Mouse (Mus musculus) small intestine, adult 2 months (tissue): ENCODE data around the gene Glb1. TPM values are rescaled to one million over a fixed set of nuclear protein-coding genes. Genes with fewer than 3 reads are reported as not detected.

Source experiments
- H3K27ac ChIP-seq: fragments of 200-500 bp; 2 replicates; pipeline ENCODE4 v1.5.1; 2012; ENCODE audit warnings: low read depth, low read length, control low read depth, inconsistent platforms; ENCODE audit not compliant: insufficient read depth
- H3K27me3 ChIP-seq: fragments of 200-500 bp; 2 replicates; pipeline ENCODE4 v1.6.1; 2012; ENCODE audit warnings: mild to moderate bottlenecking, moderate library complexity, low read length, inconsistent platforms; ENCODE audit not compliant: control insufficient read depth, insufficient read depth
- H3K36me3 ChIP-seq: fragments of 200-500 bp; 2 replicates; pipeline ENCODE4 v1.6.1; 2012; ENCODE audit warnings: mild to moderate bottlenecking, low read length, control low read depth, inconsistent platforms; ENCODE audit not compliant: control insufficient read depth, insufficient read depth
- H3K4me1 ChIP-seq: fragments of 200-500 bp; 2 replicates; pipeline ENCODE4 v1.6.1; 2012; ENCODE audit warnings: low read length, inconsistent platforms, mixed read lengths; ENCODE audit not compliant: control insufficient read depth, insufficient read depth, insufficient read length
- H3K4me3 ChIP-seq: fragments of 200-500 bp; 2 replicates; pipeline ENCODE4 v1.5.1; 2012; ENCODE audit warnings: low read depth, mild to moderate bottlenecking, control low read depth, inconsistent platforms, low read length, moderate library complexity
- CTCF ChIP-seq: fragments of 200-500 bp; IDR thresholded peaks from 2 replicates; pipeline ENCODE4 v1.5.1; 2012; ENCODE audit warnings: low read depth, mild to moderate bottlenecking, control low read depth, inconsistent platforms, low read length, moderate library complexity, mixed read lengths; ENCODE audit not compliant: insufficient replicate concordance, insufficient read length; ENCODE audit errors: extremely low read depth
- POLR2A ChIP-seq: fragments of 200-500 bp; IDR thresholded peaks from 2 replicates; pipeline ENCODE4 v1.6.1; 2012; ENCODE audit warnings: low read depth, mild to moderate bottlenecking, control low read depth, inconsistent platforms, low read length, moderate library complexity
- WGBS: fragments of 180-500 bp; shearing (Covaris S2); methylation state at CpG from one replicate; pipeline ENCODE4 v1.1.7; 2018; 5-methylcytosine and 5-hydroxymethylcytosine counted together
- polyA plus RNA-seq: library from polyadenylated mRNA; depleted of rRNA; stranded (reverse); fragments of >200 nt; gene quantifications from 2 replicates; pipeline ENCODE4 v1.2.3, GENCODE M21; 2012

The Glb1 gene
- polyA plus RNA-seq, 1 experiment, result 25.4 TPM

DNA sequence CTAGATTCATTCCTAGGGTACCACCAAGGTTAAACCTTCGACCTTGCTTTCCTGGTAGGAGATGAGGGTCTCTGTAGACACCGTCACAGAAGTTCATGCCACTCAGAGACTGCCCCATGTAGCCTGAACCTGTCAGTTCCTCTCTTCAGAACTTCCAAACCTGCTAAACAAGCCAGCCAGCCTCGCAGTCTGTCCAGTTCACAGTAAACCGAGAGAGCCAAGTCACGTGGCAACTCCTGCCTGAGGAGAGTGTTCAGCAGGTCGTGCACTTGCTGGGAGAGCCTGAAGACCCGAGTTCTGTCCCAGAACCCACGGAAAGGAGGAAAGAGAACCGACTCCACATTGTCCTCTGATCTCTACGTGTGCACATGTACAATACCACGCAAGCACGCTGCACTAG is 13.0 kb downstream of the Glb1 start:
- no peaks in the 10 kb centered on the region for H3K27me3 ChIP-seq
- no peak for TF ChIP-seq POLR2A
- no peak for TF ChIP-seq CTCF
- H3K4me1 ChIP-seq, result peaks cover 7% of the 10 kb centered on the region; the same call in 1 of the 2 replicates
- peaks cover 14% of the 10 kb centered on the region for H3K36me3 ChIP-seq
- no peak overlapping the region for H3K4me3 ChIP-seq
- WGBS, result 83% methylated on average over 12 of the region's 12 CpGs
- H3K27ac ChIP-seq, result no peak overlapping the region

DNA sequence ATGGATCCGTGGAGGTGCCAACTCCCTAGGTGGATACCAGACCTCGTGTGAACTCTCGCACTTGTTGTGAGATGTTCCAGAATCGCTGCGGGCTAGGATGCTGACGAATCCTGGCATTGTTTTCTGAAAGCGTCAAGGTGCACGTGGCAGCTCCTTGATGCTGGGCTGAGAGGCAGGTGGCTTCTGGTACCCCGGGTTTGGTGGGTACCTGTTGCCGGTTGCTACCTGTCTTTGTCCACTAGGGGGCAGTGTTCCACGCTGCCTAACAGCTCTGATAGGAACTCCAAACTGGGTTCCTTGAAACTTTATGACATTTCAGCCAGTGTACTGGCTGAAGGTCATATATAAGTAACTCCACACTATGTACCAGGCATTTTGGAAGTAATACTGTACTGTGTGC is 14.8 kb downstream of the Glb1 start:
- Histone ChIP-seq H3K4me1 (peaks cover 7% of the 10 kb centered on the region; the same call in 1 of the 2 replicates), H3K27ac (no peak overlapping the region), H3K4me3 (no peak overlapping the region), H3K27me3 (no peaks in the 10 kb centered on the region), H3K36me3 (peaks cover 2% of the 10 kb centered on the region; the same call in 1 of the 2 replicates)
- WGBS, result 34% methylated on average over 11 of the region's 11 CpGs
- TF ChIP-seq CTCF (peak; percentile 77; the same call in 1 of the 2 replicates), POLR2A (no peak)

DNA sequence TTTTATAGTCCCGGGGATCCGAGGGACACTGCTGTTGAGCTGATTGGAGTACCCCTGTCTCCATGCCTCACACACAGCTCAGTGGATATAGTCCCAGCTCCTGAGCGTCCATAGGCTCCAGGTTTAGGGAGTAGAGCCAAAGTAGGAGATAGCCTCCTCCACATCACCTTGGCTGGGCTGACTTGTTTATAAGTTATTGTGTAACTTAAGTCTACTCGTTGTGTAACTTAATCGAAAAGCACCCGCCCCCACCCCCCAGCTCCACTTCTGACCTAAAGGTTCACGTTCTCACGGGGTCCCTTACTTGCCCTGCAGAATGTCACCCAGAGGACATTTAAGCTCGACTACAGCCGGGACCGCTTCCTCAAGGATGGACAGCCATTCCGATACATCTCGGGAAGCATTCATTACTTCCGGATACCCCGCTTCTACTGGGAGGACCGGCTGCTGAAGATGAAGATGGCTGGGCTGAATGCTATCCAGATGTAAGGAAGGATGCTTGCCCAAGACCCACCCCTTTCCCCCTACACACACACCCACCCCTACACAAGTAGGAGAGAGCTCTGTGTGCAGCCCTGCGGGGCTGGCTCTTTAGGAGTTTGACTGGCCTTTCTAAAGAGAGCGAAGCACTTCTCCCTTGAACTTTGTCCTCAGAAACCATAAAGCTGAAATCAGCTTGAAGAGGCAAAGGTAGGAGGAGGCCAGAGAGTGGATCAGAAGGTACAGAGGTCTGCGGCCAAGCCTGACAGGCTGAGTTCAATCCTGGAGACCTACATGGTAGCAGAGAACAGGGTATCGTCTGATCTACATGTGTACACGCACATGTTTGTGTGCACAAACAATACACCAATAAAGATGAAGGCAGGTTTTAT is 16.0 kb downstream of the Glb1 start:
- Histone ChIP-seq H3K36me3 (peaks cover 2% of the 10 kb centered on the region; the same call in 1 of the 2 replicates), H3K4me1 (peaks cover 7% of the 10 kb centered on the region; the same call in 1 of the 2 replicates), H3K27ac (peak overlapping the region; percentile 36; the same call in 1 of the 2 replicates), H3K27me3 (no peaks in the 10 kb centered on the region), H3K4me3 (peak overlapping the region; percentile 49)
- TF ChIP-seq POLR2A (peak; percentile 47; the same call in 1 of the 2 replicates), CTCF (no peak)
- 49% methylated on average over 21 of the region's 21 CpGs for WGBS

DNA sequence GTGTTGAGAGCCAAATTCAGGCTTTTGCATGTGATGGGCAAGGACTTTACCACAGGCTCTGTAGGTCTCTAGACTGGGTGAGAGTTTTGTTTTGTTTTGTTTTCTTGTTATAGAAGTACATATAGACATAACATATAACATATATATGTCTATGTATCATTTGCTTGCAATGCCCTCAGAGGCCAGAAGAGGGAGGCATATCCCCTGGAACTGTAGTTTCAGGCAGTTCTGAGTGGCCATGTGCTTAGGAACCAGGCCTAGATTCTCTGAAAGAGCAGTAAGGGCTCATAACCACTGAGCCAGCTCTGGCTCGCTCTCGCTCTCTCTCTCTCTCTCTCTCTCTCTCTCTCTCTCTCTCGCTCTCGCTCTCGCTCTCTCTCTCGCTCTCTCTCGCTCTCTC is 17.3 kb downstream of the Glb1 start:
- Histone ChIP-seq H3K36me3 (peaks cover 4% of the 10 kb centered on the region; the same call in 1 of the 2 replicates), H3K4me1 (peaks cover 7% of the 10 kb centered on the region; the same call in 1 of the 2 replicates), H3K4me3 (no peak overlapping the region), H3K27ac (no peak overlapping the region), H3K27me3 (no peaks in the 10 kb centered on the region)
- TF ChIP-seq POLR2A, result no peak
- TF ChIP-seq CTCF, result peak; percentile 43; the same call in 1 of the 2 replicates
- WGBS, result 68% methylated on average over 7 of the region's 7 CpGs

DNA sequence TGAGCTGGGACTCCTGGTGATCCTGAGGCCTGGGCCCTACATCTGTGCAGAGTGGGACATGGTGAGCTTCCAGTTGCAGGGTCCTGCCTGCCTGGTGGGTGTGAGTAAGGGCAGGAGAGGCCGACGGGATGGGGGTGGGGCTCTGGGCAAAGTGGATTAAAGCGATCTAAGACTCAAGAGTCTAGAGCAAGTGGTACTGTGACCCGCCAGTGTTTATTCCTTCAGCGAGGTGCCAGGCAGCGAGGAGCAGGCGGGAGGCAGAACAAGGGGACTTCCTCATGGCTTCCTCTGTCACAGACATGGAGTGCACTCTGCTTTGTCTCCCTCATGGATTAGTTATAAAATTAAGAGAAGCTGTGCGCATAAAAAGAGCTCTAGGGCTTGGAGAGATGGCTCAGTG is 19.6 kb downstream of the Glb1 start:
- Histone ChIP-seq H3K4me1 (peaks cover 7% of the 10 kb centered on the region; the same call in 1 of the 2 replicates), H3K27ac (no peak overlapping the region), H3K4me3 (no peak overlapping the region), H3K27me3 (no peaks in the 10 kb centered on the region), H3K36me3 (peaks cover 8% of the 10 kb centered on the region)
- 94% methylated on average over 8 of the region's 8 CpGs for WGBS
- TF ChIP-seq POLR2A (no peak), CTCF (no peak)

DNA sequence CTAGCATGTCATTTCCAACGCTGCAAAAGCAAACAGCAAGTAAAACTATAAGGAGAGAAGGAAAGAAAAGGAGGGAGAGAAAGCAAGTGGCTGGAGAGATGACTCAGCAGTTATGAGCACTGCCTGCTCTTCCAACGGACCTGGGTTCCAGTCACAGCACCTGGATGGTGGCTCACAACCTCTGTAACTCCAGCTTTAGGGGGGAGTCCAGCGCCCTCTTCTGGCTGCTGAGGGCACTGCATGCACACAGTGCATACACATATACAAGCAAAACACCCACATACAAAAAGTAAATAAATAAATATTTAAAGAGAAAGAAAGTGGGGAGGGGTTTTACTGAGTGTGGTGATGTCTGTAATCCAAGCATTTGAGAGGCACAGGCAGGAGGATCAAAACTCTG is 20.2 kb downstream of the Glb1 start:
- H3K4me3 ChIP-seq, result no peak overlapping the region
- no peaks in the 10 kb centered on the region for H3K27me3 ChIP-seq

DNA sequence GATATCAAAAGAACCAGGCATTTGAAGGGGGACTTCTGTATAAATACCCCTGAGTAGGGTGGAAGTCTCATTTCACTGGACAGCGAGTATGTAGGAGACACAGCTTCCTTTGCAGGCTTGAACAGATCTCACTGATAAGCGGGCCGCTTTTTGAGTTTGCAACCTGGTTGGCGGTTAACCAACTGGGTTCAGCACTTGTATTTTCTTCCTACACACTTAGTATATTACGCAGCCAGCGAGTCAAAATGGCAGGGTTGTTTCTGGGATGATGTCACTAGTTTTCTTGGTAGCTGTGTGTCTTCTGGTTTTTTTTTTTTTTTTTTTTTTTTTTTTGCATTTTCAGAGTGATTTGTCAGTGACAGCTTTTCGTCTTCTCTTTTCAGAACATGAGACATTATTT is 20.9 kb downstream of the Glb1 start:
- 86% methylated on average over 7 of the region's 7 CpGs for WGBS
- H3K27ac ChIP-seq, result no peak overlapping the region
- no peaks in the 10 kb centered on the region for H3K27me3 ChIP-seq
- H3K4me3 ChIP-seq, result no peak overlapping the region
- TF ChIP-seq POLR2A (no peak), CTCF (no peak)
- H3K36me3 ChIP-seq, result peaks cover 9% of the 10 kb centered on the region
- no peaks in the 10 kb centered on the region for H3K4me1 ChIP-seq

More for the DNA sequence above, 20.2 kb downstream of the Glb1 start:
- H3K27ac ChIP-seq, result no peak overlapping the region
- no peak for TF ChIP-seq POLR2A
- peak; percentile 36; the same call in 1 of the 2 replicates for TF ChIP-seq CTCF
- 74% methylated on average over 3 of the region's 3 CpGs for WGBS
- peaks cover 5% of the 10 kb centered on the region; the same call in 1 of the 2 replicates for H3K4me1 ChIP-seq
- peaks cover 9% of the 10 kb centered on the region for H3K36me3 ChIP-seq
